Mouse (Mus musculus): ENCODE data around the gene Egr2.

Gene Egr2

DNA sequence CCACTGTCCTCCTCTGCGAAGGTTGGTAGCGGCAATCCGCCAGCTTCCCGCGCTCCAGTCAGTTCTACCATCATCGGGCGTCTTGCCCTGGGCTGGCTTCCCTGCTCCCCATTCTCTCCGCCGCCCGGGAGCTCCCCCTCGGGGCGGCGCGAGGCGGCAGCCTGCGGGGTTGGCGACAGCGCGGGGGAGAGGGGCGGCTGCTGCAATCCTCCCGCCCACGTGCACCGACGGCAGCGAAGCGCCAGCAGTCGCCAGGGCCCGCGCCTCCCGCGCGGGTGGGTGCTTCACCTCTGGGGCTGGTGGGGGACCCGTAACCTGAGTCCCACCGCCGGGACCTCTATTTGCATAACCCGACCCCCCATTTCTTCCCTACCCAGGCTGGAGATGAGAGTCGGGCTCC lies at the start of gene Egr2:
Egr2 (plus strand) TSS at position 220 of the 400 bp plus-strand sequence.
- DNase-seq (ENCODE audit: low read depth, low spot score) = peak; percentile 25

DNA sequence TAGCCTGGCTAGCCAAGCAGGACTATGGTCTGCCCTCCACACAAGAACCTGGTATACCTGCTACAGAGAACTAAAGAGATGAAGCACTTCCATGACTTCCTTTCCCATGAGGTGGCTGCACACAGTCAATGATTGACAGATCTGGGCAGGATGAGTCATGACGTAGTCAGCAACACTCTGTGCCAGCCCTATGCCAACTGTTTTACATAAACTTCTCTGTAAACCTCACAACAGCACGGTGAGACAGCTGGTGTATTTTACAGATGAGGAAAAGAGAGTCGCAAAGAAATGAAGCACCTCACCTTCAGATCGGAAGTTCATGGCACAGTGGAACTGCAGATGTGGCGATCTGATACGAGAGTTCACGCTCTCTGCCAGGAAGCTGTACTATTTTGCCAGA lies 47.8 kb upstream of the Egr2 start:
- no peak for DNase-seq (ENCODE audit: low read depth, low spot score)

GRCm38 (mm10) chr10:67489836-67490235 lies 45.4 kb upstream of the Egr2 start:
- DNase-seq (ENCODE audit: low read depth, low spot score) = no peak

DNA sequence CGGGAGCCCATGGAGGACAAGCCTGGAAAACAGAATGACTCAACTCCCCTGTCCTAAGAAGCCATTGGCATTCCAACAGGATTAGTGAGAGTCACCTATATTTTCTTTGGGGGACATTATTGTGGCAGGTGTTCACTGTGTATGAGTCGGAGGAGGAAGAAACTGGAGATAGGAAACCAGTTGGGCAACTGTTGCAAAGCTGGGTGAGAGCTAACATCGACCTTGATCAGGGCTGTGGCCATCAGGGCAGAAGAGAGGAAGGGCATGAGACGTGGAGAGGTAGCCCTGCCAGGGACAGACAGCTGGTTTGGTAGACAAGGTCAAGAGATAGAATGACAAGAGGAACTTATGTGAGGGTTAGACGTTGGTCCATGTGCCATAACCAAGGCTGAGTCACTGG lies 44.6 kb upstream of the Egr2 start:
- DNase-seq (ENCODE audit: low read depth, low spot score) = no peak

GRCm38 (mm10) chr10:67492161-67492571 lies 43.1 kb upstream of the Egr2 start:
- DNase-seq (ENCODE audit: low read depth, low spot score) = no peak

DNA sequence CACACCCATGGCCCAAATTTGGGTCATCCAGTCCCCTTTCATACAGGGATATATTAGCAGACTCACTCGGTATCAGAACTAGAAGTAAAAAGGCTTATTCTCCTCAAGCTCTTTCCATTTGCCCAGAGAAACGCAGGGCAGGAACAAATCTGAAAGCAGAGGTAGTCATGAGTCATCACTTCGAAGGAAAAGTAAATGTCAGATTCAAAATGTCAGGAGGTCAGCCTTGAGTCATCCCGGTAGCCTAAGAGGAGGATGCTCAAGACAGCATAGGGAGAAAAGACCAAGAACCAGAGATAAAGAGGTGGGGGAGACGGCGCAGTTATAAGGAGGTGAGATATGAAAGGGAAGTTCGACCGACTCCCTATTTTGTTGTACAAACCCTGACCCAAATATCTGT lies 41.7 kb upstream of the Egr2 start:
- DNase-seq (ENCODE audit: low read depth, low spot score) = no peak

- no peak for DNase-seq (ENCODE audit: low read depth, low spot score)
Observed at GRCm38 (mm10) chr10:67497144-67497892, 38.0 kb upstream of the Egr2 start.

- no peak for DNase-seq (ENCODE audit: low read depth, low spot score)
Observed at GRCm38 (mm10) chr10:67497951-67498350, 37.3 kb upstream of the Egr2 start.

DNA sequence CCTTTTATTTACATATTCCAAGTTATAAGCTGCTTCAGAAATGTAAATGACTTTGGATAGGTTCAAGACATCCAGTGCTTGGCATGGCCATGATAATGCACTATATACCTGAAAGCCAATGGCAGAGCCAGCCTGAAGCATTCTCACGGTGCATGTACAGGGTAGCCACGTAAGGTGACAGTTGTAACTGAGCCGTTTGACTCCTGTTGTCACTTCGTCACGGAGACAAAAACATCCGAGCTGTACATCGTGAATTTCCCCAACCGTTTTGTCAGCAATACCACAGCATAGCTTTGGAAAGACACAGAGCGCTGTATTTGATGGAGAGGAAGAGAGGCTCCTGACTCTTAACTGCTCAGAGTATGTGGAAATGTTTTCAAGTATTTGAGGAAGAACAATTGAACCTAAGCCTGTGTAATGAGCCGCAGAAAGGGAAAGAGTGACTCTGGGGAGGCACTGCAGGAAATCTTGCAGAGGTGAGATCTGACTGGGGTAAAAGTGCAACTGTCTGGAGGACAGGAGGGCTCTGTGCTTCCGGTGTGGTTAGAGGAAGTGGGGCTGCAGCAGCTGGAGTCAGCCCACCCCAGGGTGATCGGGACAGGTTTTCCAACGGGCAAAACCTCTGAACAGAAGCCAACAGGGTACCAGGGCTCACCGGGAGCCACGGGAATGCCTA lies 31.8 kb upstream of the Egr2 start:
- DNase-seq (ENCODE audit: low read depth, low spot score) = no peak

DNA sequence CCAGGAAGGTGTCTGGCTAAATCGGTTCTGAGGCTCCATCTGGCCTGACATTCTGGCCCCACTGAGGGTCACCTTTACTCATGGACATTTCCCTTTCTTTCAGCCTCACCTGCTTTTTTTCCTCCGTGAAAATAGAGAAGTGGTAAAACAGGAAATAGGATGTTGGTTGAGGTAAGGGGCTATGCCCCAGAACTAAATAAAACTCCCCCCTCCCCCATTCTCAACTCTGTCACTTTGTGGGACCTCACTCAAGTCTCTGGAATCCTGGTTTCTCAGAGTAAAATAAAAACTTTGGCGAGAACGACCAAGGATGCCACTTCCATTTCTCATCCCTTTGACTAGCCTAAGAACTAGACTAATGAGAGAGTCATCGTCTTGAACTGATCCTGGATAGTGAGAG lies 31.2 kb upstream of the Egr2 start:
- DNase-seq (ENCODE audit: low read depth, low spot score) = no peak

GRCm38 (mm10) chr10:67505248-67505647 lies 30.0 kb upstream of the Egr2 start:
- no peak for DNase-seq (ENCODE audit: low read depth, low spot score)

DNA sequence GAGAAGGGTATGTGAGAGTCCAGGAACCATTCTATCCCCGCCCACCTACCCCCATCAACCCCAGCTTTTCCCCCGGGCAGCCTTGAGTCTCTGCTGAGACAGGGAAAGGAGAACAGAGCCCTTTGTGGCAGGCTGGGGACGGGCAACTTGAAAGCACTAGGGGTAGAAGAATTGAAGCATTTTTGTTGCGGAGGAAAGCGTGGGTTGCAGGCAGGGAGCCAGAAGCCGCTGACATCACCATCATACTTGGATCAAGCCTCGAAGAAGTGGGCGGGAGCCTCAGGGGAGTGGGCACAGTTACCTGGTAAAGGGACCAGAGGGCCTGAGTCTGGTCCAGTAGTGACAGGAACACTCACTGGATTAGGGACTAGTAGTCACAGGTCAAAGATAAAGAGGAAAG lies 23.1 kb upstream of the Egr2 start:
- DNase-seq (ENCODE audit: low read depth, low spot score) = no peak

GRCm38 (mm10) chr10:67512871-67513270 lies 22.4 kb upstream of the Egr2 start:
- DNase-seq (ENCODE audit: low read depth, low spot score) = no peak

DNA sequence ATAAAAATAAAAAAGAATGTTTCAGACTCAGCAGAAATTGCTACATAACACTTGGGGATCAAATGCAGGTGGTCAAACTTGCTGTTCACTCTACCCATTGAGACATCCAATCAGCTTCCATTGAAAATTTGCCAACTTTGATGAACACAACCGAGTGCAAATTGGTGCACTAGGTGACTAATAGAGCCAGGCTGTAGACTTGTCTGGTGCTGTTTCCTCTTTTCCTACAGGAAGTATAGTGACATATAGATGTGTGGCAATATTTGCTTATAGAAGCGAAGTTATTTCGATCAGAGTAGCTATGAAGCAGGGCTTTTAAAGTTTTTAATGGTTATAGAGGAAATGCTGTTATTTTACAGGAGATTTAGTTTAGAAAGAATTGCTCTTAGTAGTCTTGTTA lies 16.5 kb upstream of the Egr2 start:
- no peak for DNase-seq (ENCODE audit: low read depth, low spot score)

DNA sequence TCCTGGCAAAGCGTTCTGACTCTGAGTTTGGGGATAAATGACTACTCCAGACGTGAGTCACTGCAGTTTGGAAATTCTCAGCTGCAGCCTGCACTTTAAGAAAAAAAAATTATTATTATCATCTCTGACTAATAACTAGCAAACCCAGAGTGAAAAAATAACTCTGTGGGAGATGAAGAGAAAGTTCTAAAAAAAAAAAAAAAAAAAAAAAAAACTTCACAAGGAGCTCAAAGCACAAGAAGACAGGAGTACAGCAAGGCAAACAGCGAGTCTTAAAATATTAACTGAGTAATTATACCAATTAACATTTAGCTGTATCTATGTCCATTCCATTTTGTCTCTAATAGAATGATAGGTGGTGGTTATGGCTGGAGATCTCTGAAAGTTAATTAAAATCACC lies 11.1 kb upstream of the Egr2 start:
- no peak for DNase-seq (ENCODE audit: low read depth, low spot score)

GRCm38 (mm10) chr10:67524694-67525093 lies 10.6 kb upstream of the Egr2 start:
- DNase-seq (ENCODE audit: low read depth, low spot score) = no peak

DNA sequence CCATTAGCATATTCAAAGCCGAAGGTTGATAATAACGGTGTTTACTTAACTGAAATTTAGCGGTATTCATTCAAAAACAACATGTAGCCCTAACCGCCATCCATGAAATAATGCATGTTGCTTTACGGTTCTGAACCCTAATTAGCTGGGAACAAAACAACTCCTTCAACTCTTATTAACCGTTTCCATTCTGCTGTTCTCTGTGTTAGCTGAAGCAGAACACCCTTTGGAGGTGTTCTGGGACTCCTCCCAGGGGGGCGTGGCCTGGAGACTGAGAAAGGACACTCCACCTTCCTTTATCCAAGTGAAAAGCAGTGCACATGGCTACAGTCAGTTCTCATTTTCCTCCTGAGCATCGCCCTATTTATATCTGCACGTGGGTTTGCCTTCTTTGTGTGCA lies 8.8 kb upstream of the Egr2 start:
- DNase-seq (ENCODE audit: low read depth, low spot score) = no peak

GRCm38 (mm10) chr10:67529769-67530168 lies 5.5 kb upstream of the Egr2 start:
- no peak for DNase-seq (ENCODE audit: low read depth, low spot score)

DNA sequence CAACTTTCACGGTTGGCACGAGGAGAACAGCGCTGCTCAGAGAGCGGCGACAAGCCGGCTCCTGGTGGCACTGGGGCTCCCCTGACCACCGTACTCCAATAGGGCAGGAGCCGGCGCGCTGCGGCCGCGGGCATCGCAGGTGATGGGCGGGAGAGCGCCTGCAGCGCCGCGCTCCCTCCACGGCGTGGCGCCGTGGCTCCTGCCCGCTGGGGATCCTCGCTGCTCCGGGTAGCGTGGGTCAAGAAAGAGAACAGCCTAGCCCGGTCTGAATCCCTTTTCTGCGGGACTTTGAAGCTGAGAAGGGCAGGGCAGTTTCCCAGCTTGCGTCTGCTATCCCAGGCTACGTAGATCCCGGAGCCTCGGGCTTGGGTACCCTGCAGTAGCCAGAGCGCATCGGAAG lies 697 bp downstream of the Egr2 start:
- peak; percentile 75 for DNase-seq (ENCODE audit: low read depth, low spot score)

- peak; percentile 34 for DNase-seq (ENCODE audit: low read depth, low spot score)
Observed at GRCm38 (mm10) chr10:67536621-67537141, 1.4 kb downstream of the Egr2 start.

- DNase-seq (ENCODE audit: low read depth, low spot score) = peak; percentile 93
Observed at GRCm38 (mm10) chr10:67537151-67537994, 2.1 kb downstream of the Egr2 start.

GRCm38 (mm10) chr10:67538106-67538505 lies 2.8 kb downstream of the Egr2 start:
- DNase-seq (ENCODE audit: low read depth, low spot score) = no peak

Data from ES-CJ7 (cell line).